Mouse (Mus musculus) ES-Bruce4 (cell line): Measurements from ENCODE around the gene Gm12355. TPM values are rescaled to one million over a fixed set of nuclear protein-coding genes. Genes with fewer than 3 reads are reported as not detected.
A peak's percentile ranks its signal among the peaks of the same experiment; 100 is the strongest.
"Not testable (repeated sequence)": the region's sequence is repeated elsewhere in the genome, so short reads cannot be mapped to it uniquely, and the experiment has no call there.

Experiments used
- H3K27ac ChIP-seq: 2 replicates; pipeline ENCODE4 v1.5.1; 2012; ENCODE audit warnings: low read length, inconsistent platforms; ENCODE audit not compliant: insufficient read depth
- H3K27me3 ChIP-seq: 2 replicates; pipeline ENCODE4 v1.6.1; 2012; ENCODE audit warnings: mild to moderate bottlenecking, low read length, inconsistent platforms; ENCODE audit not compliant: control insufficient read depth, poor library complexity, insufficient read depth, severe bottlenecking
- H3K36me3 ChIP-seq: 2 replicates; pipeline ENCODE4 v1.6.1; 2012; ENCODE audit warnings: inconsistent platforms, mild to moderate bottlenecking, low read length, moderate library complexity; ENCODE audit not compliant: control insufficient read depth, poor library complexity, insufficient read depth, severe bottlenecking
- H3K4me1 ChIP-seq: one replicate; pipeline ENCODE4 v1.8.1; 2011; ENCODE audit warnings: low read length; ENCODE audit not compliant: control insufficient read depth, insufficient read depth
- H3K4me3 ChIP-seq: 2 replicates; pipeline ENCODE4 v1.5.1; 2011; ENCODE audit warnings: low read depth, mild to moderate bottlenecking, low read length
- H3K9ac ChIP-seq: 2 replicates; pipeline ENCODE4 v1.6.1; 2012; ENCODE audit warnings: low read depth, mild to moderate bottlenecking, inconsistent platforms; ENCODE audit not compliant: poor library complexity, severe bottlenecking
- H3K9me3 ChIP-seq: replicated peaks from 2 replicates; pipeline ENCODE4 v1.6.1; 2012; ENCODE audit warnings: mild to moderate bottlenecking, low read length, inconsistent platforms; ENCODE audit not compliant: control insufficient read depth, poor library complexity, insufficient read depth, severe bottlenecking
- CTCF ChIP-seq: IDR thresholded peaks from one replicate; pipeline ENCODE4 v1.8.1; 2011; ENCODE audit warnings: low read depth, low read length
- EP300 ChIP-seq: IDR thresholded peaks from 2 replicates; pipeline ENCODE4 v1.6.1; 2011; ENCODE audit warnings: low read depth, low read length; ENCODE audit not compliant: insufficient read depth
- POLR2A ChIP-seq: IDR thresholded peaks from one replicate; pipeline ENCODE4 v1.8.1; 2011; ENCODE audit warnings: low read length; ENCODE audit not compliant: insufficient read depth
- polyA plus RNA-seq: library from polyadenylated mRNA; stranded (reverse); fragments of >200 nt; gene quantifications from 2 replicates; pipeline ENCODE4 v1.2.4, GENCODE M21; 2011; ENCODE audit warnings: low read depth; ENCODE audit not compliant: missing spikeins, insufficient read depth, insufficient read length

The Gm12355 gene
- 50.0 and 53.5 TPM in 2 replicates for polyA plus RNA-seq

DNA sequence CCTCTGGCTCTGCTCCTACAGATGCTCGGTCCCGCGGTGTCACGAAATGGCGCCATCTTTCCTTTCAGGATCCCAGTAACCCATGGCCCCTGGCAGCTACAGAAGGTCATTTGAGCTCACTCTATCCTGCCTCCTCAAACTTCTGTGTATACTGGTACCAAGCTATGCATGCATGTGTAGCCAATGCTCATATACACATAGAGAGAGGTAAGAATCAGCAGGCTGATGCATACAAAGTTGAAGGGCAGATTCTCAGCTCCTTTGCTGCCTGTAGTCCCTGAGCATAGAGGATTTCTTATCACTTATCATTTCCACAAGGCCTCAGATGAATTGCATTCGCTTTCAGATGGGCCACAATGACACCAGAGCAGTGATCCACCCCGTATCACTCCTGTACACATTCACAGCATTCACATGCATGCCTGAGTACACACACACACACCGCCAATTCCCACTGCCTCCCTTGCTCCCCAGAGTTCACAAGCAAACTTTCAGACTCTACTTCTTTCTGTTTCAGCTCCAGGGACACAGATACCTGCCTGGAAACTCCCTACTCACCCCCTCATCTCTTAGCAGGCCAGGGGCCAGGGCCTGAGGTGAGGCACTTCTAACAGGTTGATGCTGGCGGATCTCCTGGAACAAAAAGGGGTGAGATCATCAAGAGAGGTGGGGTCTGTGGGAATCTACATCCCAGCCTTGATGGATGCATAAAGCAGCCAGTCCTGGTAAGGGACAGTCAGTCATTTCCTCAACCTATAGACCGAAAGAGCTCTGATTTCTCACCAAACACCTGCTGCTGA is at the start of gene Gm12355, which contains the start of gene Gsdma3:
Gene Gm12355 (minus strand): TSS at position 51 of the 800 bp plus-strand sequence.
Gene Gsdma3 (plus strand): TSS at position 750 of the 800 bp plus-strand sequence.
- Histone ChIP-seq H3K27me3 (no peaks in the 10 kb centered on the region), H3K27ac (no peak within 1 kb of the TSS), H3K9ac (no peak within 1 kb of the TSS), H3K4me3 (no peak within 1 kb of the TSS), H3K36me3 (no peaks in the 10 kb centered on the region), H3K9me3 (peaks cover 13% of the 10 kb centered on the region), H3K4me1 (no peaks in the 10 kb centered on the region)
- no peak for TF ChIP-seq POLR2A
- no peak for TF ChIP-seq CTCF
- TF ChIP-seq EP300, result no peak

GRCm38 (mm10) chr11:98673136-98673535 is 47.7 kb upstream of the Gm12355 start:
- TF ChIP-seq CTCF, result peak; percentile 50
- not testable (repeated sequence) for H3K9ac ChIP-seq, H3K27me3 ChIP-seq, H3K27ac ChIP-seq, H3K4me1 ChIP-seq, H3K9me3 ChIP-seq, H3K4me3 ChIP-seq, H3K36me3 ChIP-seq

DNA sequence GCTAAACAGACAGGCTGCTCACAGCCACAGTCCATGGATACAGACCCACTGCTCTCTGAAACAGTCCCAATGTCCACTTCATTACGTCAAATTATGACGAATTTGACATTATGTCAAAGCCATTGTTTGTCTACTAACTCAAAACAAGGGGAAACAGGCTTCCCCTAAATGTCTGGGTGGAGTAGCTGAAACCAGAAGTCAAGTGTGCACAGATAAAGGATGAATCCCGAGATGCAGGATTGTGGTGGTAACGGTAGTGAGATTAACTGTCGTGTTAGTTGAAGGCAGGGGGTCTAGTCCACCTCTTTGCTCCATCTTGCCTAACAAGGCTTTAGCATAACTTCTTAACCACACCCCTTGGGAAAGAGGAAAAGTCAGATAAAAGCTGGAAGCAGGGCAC is 47.0 kb upstream of the Gm12355 start:
- no peaks in the 10 kb centered on the region for H3K27me3 ChIP-seq
- no peak overlapping the region for H3K27ac ChIP-seq
- TF ChIP-seq EP300 (no peak), CTCF (no peak), POLR2A (no peak)
- H3K36me3 ChIP-seq, result no peaks in the 10 kb centered on the region
- H3K4me3 ChIP-seq, result no peak overlapping the region
- no peak overlapping the region for H3K9ac ChIP-seq
- H3K4me1 ChIP-seq, result peaks cover 2% of the 10 kb centered on the region
- no peaks in the 10 kb centered on the region for H3K9me3 ChIP-seq

- Histone ChIP-seq H3K36me3 (no peaks in the 10 kb centered on the region), H3K9ac (no peak overlapping the region), H3K4me1 (peaks cover 2% of the 10 kb centered on the region), H3K27me3 (no peaks in the 10 kb centered on the region), H3K9me3 (no peaks in the 10 kb centered on the region), H3K4me3 (no peak overlapping the region), H3K27ac (no peak overlapping the region)
- TF ChIP-seq CTCF (no peak), POLR2A (no peak), EP300 (no peak)
Observed at GRCm38 (mm10) chr11:98671857-98672256, 46.4 kb upstream of the Gm12355 start.

DNA sequence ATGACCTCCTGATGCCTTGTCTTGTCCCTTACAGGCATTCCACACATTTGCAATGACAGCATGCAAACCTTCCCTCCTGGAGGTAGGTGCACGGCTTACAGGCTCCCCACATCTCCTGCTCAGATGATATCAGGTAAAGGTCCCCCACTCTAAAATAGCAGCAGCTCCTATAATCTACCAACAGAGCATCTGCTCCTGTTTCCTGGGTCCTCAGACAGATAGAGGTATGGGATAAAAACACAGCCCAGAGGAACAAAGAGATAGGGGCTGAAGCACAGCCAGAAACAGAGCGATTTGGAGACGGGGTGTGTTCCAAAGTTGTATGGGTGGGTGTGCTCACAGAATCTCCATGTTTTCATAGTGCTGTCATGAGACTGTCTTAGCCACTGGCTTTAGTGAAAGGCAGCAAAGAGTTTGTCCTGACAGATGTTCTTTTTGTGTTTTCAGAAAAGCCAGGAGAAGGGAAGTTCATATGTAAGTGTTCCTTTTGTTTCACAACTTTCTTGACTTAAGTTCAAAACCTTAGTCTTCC is 45.9 kb upstream of the Gm12355 start:
- TF ChIP-seq EP300 (no peak), CTCF (no peak)
- no peaks in the 10 kb centered on the region for H3K27me3 ChIP-seq
- H3K4me3 ChIP-seq, result no peak overlapping the region
- no peak overlapping the region for H3K9ac ChIP-seq
- no peaks in the 10 kb centered on the region for H3K9me3 ChIP-seq
- peaks cover 2% of the 10 kb centered on the region for H3K4me1 ChIP-seq
- no peak overlapping the region for H3K27ac ChIP-seq
- H3K36me3 ChIP-seq, result no peaks in the 10 kb centered on the region

- Histone ChIP-seq H3K4me1 (no peaks in the 10 kb centered on the region), H3K9ac (no peak overlapping the region), H3K36me3 (no peaks in the 10 kb centered on the region), H3K4me3 (no peak overlapping the region), H3K9me3 (no peaks in the 10 kb centered on the region), H3K27me3 (no peaks in the 10 kb centered on the region), H3K27ac (no peak overlapping the region)
- TF ChIP-seq EP300 (no peak), POLR2A (no peak), CTCF (no peak)
Observed at GRCm38 (mm10) chr11:98668984-98669383, 43.5 kb upstream of the Gm12355 start.
